Mouse (Mus musculus) fibroblast of lung, adult 2 months (primary cell): ENCODE measurements around the gene Mdfic.

Experiments used
- DNase-seq: peaks from one replicate; pipeline ENCODE4 v3.0.0-alpha.2; 2011; ENCODE audit warnings: low read depth

Mdfic gene

GRCm38 (mm10) chr6:15742591-15743149 lies 22.2 kb downstream of the Mdfic start:
- no peak for DNase-seq

DNA sequence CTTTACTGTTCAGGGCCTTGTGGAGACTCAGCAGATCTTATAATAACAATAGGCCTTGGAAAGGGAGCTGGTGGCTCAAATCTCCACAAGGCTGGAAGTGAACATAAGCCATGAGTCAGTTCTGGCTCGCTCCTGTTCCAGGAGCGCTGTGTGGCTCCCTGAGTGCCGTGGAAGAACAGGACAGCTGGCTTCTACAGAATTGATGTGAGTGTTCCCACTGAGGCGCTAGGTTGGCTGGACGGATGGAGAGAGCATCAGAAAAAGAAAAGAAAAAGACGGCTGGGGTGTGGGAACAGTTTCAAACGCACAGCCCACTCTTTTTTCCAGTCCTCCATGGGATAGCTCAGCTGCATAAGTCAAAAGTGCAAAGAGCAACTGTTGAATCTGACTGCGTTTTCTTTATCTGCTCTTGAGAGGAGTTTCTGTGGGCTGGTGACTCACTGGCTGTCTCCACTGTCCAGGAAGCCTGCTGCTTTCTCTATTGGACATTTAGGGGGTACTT lies 22.9 kb downstream of the Mdfic start:
- no peak for DNase-seq

- DNase-seq: no peak
Observed at GRCm38 (mm10) chr6:15743793-15744192, 23.3 kb downstream of the Mdfic start.

GRCm38 (mm10) chr6:15745313-15745712 lies 24.9 kb downstream of the Mdfic start:
- no peak for DNase-seq

- DNase-seq: no peak
Observed at GRCm38 (mm10) chr6:15745891-15746290, 25.4 kb downstream of the Mdfic start.

DNA sequence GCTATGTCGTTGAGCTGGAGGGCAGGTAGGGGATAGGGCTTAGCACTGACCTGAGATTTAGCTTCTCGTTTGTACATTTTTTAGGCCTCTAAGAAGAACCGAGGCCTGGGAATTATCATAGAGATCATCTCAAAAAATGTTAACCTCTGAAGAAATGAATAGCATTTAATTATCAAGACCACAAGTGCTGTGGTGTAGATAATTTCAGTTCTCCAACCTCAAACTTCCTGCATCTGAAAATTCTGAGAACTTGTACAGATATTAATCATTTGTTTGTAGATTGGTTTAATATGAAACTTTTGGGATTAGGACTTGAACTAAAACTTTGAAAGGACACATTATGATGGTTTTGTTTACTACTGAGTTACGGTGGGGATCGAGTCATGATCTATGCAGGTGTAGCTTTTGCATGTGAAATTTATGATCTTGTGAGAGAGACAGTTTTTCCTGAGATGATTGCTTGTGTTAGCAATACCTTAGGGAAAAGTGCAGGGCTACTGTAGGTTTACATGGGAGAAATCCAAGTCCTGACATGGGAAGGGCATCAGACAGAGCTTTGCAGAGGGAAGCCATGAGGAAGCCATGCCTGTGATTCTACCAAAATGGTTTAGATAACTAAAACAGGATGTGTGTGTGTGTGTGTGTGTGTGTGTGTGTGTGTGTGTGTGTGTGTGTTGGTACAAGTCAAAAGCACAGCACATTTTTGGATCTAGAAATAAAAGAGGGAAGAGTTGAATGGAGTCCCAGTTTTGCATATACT lies 27.1 kb downstream of the Mdfic start:
- no peak for DNase-seq

DNA sequence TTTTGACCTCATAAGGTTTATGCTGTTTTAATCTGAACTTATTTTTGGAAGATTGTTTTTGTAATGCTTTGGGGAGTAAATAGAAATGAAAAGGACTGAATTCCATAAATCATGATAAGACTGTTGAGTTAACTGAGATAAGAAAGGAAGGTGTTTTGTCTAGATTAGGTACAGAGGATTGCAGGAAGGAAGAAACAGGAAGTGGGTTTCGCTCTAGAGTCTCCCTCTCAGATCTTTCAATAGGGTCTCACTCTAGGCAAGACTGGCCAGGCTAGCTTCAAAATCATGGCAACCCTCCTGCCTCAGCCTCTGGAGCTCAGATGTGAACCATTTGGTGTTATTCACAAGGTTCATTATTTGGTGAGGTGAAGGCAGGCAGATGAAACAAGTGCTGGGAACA lies 27.8 kb downstream of the Mdfic start:
- no peak for DNase-seq

DNA sequence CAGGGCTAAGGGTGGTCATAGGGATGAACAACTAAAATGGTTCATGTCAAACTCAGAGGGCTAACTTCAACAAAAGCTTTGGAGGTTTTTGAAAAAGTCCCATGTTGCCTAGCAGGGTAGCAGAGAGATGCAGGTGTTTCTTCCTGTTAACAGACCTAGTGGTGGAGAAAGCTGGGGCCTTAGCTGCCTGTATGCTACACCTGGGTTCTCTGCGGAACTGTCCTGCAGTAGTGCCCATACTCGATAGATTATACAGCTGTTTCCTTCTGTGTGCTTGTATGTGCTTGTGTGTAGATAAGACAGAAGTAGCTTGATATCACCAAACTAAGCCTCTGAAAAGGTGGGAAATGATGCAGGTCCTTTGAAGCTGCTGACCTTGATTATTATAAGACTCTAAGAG lies 28.5 kb downstream of the Mdfic start:
- DNase-seq: no peak

DNA sequence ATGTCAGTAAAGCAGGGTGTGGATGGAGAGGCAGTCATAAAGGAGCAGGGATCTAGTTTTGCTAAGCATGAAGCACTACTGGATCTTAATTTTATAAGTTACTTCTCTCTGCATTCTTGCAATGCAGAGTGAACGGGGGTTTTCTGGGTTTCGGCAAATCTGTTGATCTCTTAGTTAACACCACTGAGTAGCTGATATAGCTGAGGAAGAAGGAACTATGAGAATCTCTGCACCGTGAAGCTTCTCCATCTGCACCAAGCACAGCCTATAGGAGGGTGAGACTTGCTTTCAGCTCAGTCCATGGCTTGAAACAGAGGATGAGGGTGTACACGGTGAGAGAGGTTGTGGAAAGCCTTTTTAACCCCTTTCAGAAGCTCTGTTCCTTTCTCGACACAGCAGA lies 29.6 kb downstream of the Mdfic start:
- DNase-seq: no peak

DNA sequence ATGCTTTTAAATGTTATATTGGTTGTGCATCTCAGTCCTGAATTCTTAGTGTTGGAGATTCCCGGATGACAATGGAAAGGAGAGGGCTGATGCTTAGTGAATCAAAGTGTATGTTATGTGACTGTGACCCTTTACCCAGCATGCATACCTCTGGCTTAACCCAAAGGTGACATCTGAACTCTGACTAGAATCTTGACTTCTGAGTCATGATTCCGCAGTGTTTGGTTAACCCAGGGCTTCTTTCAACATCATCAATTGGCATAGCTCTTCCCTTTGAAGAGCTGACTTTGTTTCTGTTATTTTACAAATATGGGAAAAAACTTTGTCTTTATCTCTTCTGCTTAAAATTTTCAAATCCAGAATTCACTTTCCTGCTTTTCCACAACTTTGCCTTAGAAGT lies 30.9 kb downstream of the Mdfic start:
- no peak for DNase-seq

DNA sequence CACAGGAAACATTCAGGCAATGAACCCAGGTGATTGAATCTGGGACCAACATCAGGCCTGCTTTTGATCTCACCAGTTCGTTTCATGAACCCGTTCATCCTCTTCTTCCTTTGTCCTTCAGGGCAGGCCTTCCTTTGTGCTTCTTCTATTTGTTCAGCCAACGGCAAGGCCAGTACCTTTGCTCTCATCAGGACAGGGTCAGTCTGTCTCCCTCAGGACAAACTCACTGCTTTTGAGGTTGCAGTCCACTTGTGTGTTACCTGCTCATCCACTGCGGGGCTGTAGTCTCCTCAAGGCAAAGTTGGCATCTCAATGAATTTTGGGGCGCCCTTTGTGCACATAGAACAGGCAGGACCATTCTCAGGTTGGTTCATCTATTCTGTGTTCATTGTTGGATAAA lies 31.7 kb downstream of the Mdfic start:
- no peak for DNase-seq

- DNase-seq: no peak
Observed at GRCm38 (mm10) chr6:15753208-15753607, 32.7 kb downstream of the Mdfic start.

GRCm38 (mm10) chr6:15758394-15758793 lies 37.9 kb downstream of the Mdfic start:
- no peak for DNase-seq

GRCm38 (mm10) chr6:15760750-15761149 lies 40.3 kb downstream of the Mdfic start:
- no peak for DNase-seq

- no peak for DNase-seq
Observed at GRCm38 (mm10) chr6:15764039-15764438, 43.6 kb downstream of the Mdfic start.

GRCm38 (mm10) chr6:15767460-15767859 lies 47.0 kb downstream of the Mdfic start:
- no peak for DNase-seq

GRCm38 (mm10) chr6:15770128-15770527 lies 49.7 kb downstream of the Mdfic start:
- no peak for DNase-seq

DNA sequence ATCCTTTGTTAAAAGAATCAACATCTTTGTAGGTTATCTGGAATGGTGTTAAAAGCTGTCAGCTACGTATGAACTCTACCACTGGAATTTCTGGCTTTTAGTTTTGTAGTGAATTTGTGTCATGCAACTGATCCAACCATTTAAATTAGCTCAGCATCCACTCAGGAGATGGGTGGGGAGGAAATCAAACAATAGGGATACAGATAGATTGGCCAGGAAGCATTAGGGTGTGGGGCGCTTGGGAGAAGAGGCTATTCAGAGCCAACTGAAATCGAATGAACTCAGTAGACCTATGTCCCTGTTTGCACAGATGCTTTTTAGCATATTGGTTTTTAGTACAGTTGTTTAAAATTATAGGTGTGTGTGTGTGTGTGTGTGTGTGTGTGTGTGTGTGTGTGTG lies 56.6 kb downstream of the Mdfic start:
- no peak for DNase-seq

DNA sequence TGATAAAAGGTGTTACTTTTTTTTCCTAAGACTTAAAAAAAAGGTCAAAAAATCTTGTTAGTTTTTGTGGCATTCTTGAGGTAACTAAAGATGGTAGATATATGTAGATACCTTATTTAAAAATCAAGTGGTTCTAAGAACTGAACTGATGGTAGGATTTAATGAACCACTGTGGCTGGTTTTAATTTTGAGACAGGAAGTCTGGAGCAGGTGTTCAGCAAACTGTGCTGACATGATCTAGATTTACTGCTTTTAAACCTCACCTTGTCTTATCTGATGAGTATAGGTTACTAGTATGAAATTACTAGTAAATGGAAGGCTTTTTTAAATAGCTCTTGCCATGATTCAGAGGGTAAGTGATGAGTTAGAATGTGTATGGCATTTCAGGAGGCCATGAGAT lies 59.7 kb downstream of the Mdfic start:
- no peak for DNase-seq

GRCm38 (mm10) chr6:15780688-15781087 lies 60.2 kb downstream of the Mdfic start:
- peak; percentile 28 for DNase-seq

- peak; percentile 49 for DNase-seq
Observed at GRCm38 (mm10) chr6:15789523-15790500, 69.4 kb downstream of the Mdfic start.
